Mouse (Mus musculus): ENCODE results near the gene Map1a.

The Map1a gene

DNA sequence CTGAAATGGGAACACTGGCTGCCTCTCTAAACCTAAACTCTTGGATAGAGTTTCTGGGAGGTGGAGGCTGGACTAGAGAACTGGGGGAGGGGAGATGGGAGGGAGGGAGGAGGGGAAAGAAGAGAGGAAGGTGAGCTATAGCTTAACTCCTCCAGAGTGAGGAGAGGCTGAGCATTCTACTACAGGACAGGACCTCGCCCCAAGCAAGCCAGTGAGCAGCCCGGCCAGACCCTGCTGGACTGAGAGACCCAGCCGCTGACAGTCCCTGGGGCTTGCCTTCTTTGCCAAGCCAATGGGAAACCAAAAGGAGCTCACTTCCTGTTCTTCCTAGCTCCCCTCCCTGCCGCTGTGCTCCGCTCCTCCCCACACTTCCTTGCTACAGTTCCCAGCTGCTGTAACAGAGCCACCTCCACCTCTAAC lies 19.6 kb downstream of the Map1a start:
- DNase-seq (ENCODE audit: low read depth, low spot score) = no peak

DNA sequence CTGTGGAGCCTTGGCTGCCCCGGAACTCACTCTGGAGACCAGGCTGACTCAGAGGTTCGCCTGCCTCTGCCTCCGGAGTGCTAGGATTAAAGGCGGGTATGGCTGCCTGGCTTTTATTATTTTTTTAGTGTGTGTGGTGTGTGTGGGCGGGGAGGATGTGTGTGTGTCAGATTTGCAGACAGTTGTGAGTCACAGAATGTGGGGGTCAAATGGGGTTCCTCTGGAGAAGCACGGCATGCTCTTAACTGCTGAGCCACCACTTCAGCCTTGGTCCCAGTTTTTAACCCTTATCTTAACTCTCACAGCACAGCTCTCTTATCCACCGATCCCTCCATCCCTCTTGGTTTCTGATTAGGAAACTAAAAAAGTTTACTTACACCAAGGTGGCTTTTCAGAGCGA lies 26.9 kb downstream of the Map1a start:
- DNase-seq (ENCODE audit: low read depth, low spot score) = no peak

DNA sequence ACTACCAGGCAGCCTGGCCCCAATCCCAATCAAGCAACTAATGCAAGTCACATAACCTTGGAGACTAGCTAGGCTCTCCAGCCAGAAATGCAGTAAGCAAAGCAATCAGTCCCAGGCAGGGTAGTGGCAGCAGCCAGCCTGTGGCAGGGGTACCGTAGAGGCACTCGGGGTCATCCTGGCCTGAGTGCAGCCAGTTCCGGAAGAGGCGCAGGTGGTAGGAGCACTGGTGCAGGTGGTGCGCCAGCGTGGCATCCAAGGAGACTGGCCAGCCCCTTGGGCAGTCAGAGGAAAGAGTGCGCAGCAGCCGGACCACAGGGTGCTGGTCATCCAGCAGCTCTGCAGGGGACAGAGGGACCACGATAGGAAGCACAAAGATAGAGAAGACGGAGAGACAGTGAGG lies 33.6 kb downstream of the Map1a start:
- no peak for DNase-seq (ENCODE audit: low read depth, low spot score)

DNA sequence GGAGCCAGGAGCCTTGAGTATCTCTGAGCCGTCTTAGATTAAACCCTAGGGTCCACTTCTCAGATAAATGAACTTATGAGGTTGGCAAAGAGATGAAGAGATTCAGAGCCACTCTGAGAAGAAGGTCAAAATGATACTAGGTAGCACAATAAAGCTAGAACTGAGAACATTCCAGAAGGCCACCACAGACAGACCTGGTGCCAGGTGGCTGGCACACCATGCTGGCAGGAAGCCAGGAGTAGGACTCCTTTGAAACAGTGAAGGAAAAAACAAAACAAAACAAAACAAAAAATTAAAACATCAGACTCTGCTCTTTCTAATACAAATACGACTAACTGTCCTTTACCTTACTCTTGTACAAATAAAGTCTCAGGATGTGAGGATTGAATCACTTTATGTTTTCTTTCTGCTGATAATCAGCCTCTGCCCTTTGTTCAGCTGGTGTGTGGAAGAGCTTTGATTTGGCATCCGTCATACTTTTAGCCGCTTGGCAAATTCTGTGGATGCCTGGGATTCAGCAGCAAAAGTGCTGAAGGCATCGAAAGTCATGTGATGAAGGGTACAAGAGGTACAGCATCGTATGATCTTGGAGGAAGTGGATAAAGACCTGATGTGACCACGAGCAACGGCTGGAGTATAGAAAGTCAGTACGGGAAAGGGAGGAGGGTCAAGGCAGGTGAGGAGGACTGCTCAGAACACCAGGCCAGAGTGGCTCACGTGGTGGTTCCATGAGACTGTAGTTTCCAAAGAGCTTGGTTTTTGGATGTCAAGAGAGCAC lies 34.5 kb downstream of the Map1a start:
- DNase-seq (ENCODE audit: low read depth, low spot score) = no peak

DNA sequence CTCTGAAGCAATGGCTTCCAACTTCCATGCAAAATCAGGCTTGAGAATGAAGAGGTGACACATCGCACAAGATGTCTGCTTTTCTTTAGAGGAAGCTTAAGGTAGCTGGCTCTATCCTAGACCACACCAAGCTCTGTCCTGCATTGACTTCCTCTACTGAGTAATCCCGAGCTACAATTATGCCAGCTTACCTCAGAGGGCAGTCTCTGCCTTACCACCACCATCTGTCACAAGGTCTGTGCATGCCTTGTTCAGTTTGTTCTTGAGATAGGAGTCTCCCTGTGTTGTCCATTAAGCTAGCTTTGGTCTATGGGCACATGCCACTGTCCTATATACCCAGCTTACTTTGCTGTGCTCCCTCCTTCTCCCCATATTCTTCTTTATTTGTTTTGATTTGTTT lies 40.1 kb downstream of the Map1a start:
- DNase-seq (ENCODE audit: low read depth, low spot score) = no peak

DNA sequence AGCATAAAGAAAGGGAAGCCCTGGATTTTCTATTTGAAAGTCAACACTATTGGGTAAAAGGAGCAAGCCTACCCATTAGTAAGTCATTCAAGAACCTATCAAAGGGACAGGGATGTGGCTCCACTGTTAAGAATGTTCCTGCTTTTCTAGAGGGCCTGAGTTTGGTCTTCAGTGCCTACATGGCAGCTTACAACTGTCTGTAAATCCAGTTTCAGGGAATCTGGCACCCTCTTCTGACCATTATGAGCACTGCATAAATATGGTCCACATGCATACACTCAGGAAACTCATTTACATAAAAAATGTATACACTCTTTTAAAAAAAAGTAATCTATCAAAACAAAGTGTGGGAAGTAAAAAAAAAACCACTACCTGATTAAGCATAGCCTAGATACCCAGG lies 49.7 kb downstream of the Map1a start:
- no peak for DNase-seq (ENCODE audit: low read depth, low spot score)

DNA sequence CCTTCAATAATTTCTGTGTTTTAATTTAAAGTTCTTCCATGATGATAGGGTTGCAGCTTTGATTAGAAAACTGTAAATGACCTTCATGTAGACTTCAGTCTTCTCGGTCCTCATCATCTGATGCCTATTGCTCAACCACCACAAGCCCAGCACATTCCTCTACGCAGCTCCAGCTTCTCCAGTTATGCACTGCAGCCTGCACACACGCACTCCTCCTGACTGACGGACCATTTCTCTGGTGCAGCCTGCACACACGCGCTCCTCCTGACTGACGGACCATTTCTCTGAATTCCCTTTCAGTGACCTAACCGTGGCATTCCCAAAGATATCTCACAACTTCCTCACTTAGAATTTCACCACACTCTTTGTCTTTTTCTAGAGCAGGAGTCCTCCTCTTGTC lies 63.8 kb downstream of the Map1a start:
- DNase-seq (ENCODE audit: low read depth, low spot score) = no peak

DNA sequence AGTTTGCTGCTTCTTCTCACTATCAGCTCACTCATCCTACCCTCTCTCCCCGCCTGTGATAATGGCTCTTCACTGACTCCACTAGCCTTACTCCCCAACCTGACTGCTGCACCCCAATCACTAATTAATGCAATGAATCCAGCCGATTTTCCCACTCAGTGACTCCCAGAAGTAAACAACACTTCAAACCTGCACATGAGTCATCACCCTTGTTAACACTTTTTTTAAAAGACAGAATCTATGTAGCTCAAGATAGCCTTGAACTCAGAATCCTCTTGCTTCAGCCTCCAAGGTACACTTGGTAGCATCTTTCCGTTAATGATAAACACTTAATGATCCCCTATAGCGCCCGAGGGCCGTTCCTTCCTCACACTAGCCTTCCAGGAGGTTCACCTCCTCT lies 65.0 kb downstream of the Map1a start:
- DNase-seq (ENCODE audit: low read depth, low spot score) = peak; percentile 18

DNA sequence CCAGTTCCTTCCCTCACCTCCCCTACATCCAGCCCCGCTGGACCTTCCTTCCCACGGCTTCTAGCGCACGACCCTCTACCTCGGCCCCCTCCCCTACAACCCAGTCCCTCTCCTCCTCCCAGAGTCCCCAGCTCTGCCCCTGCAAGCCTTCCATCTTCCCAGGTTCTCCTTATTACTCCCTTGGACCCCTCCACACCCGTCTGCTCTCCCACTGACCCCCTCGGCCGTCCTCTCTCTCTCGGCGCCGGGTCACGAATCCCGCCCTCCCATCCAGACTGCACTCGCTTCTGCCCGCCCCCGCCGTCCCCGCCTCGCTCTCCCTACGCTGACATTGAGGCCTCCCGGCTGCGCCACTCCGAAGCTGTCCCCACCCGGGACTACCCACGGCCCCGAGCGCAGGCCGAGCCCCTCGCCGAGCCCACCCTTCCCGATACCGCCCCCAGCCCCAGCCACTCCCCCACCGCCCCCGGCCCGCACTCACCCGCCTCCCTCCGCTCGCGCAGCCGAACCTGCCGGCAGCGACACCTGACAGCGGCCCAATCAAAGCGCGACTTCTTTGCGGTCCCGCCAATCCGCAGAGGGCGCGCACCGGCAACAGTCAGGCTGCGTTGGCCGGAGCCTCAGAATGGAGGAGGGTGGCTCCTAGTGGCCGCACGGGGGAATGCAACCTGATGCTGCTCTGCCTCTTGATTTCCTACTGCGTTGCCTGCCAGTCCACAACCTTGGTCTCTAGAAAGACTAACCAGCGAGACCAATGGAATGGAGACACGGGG lies 65.6 kb downstream of the Map1a start, which contains the start of gene Ppip5k1:
TSS of gene Ppip5k1 (minus strand) at position 577 of the 773 bp plus-strand sequence.
- DNase-seq (ENCODE audit: low read depth, low spot score) = peak; percentile 95

DNA sequence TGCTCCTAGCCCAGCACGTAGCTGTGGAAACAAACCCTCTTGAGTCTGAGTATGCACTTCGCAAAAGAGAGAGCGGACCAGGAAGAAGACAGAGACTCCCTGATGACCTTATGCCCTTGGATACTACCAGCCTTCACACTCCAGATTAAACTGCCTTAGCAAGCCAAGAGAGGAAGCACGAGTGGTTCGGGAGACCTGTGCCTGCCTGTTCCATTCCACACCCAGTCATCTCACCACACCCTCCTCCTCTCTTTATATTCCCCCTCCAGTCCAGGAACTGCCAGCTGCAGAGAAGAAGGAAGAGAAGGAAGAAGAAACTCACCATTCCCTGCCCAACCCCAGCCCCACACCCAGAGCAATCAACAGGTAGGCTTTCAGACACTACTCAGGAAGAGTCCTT lies 68.1 kb downstream of the Map1a start, which contains the start of gene Ckmt1:
TSS of gene Ckmt1 (plus strand) at position 221 of the 400 bp plus-strand sequence.
- no peak for DNase-seq (ENCODE audit: low read depth, low spot score)

DNA sequence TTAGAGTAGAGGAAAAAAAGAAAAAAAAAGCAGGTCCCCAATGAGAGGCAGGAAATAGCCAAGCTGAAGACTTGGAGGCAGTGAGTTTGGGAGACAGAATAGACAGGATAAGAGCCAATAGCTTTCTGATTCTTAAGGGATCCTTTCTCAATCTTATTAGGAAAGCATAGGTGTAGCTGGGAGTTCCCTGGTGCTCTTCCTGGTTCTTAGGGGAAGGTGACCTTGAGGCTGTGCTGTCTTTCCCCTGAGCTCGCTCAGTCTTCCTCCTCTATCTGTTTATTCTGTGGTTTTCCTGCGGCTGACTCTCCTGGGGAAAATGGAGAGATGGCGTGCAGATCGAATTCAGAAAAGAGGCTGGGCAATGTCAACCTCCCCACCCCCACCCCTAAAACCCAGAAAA lies 68.6 kb downstream of the Map1a start:
- no peak for DNase-seq (ENCODE audit: low read depth, low spot score)

DNA sequence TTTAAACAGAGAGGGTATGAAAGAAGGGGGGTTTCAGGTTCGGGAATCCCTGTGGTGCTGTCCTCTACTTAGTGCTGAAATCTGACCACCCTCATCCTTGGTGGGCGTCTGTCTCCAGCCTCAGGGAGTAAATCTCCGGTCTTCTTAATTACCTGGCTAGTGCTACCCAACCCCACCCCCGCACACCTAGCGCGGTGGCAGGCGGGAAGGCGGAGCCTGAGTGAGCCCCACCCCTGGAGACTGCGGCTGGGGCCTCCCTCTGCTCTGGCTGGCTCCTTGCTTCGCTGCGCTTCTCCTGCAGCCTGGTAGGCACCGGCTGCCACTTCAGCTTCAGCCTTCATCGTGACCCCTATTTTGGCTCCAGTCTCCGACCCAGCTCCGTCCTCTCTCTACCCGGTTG lies 69.0 kb downstream of the Map1a start:
- DNase-seq (ENCODE audit: low read depth, low spot score) = peak; percentile 70

DNA sequence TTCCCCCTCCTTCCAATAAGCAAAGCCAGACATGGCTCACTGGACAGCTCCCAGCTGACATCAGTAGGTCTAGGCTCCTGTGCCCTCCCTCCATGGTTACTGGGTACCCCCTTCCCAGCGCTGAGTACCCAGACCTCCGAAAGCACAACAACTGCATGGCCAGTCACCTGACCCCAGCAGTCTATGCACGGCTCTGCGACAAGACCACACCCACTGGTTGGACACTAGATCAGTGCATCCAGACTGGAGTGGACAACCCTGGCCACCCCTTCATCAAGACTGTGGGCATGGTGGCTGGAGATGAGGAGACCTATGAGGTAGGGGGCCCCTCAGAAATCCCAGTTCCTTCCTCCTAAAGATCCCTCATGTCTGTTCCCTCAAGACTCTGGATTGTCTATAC lies 70.1 kb downstream of the Map1a start:
- no peak for DNase-seq (ENCODE audit: low read depth, low spot score)

Measured in telencephalon, adult 2 months (tissue).